Mouse (Mus musculus) gastrocnemius, postnatal 4 days (tissue): Measurements from ENCODE around the gene Olfr414. TPM values are rescaled to one million over a fixed set of nuclear protein-coding genes. Genes with fewer than 3 reads are reported as not detected.

Experiments used
- DNase-seq, 2 experiments: peaks; one replicate each; pipeline ENCODE4 v3.0.0; 2021 to 2022; ENCODE audit warnings: low spot score in 2 of 2, mixed read lengths in 2 of 2
- long read RNA-seq, 2 experiments: library from polyadenylated mRNA; stranded (forward); transcript quantifications; one replicate each; pipeline ENCODE4 v2.0.0; 2021
- total RNA-seq, 2 experiments: library from RNA; stranded (reverse); gene quantifications; 2 replicates each; pipeline ENCODE4 v1.2.3; 2021

The Olfr414 gene
- not detected for total RNA-seq
- long read RNA-seq, experiment 1 = 0 reads
- long read RNA-seq, experiment 2 = 0 reads

DNA sequence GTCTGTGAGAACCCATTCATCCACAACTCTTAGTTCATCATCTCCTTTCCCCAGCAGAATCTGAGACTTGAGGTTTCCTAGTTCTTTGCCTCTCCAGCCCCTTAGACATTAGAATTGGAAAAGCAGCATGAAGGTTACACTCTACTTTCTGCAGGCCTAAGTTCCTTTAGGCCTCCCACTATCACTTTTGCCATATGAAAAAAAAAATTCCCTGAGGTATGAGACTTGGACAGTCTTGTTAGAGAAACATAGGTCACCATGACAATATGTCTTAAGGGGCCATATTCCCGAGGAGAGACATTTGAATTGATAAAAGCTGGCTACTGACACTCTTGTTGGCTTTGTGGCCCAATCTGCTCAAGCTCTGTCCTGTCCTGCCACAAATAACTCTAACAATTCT lies at the start of gene Olfr414:
TSS of gene Olfr414 (plus strand) at position 301 of the 400 bp plus-strand sequence.
- no peak for DNase-seq

DNA sequence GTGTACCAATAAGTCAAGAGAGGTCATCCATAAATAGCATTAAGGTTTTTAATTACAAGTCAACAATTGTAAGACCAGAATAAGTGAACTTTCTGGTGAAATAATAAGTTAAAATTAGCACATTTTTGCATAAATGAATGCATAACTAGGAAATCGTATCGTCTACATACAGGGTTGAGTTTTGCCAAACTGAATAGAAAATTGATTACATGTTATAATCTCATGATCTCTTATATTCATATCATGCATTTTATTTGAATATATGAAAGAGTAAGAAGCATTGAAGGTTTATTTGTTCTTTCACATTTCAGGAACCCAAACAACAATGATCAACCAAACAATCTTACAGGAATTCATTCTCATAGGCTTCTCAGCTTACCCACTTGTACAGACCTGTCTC lies 33.1 kb upstream of the Olfr414 start, which contains the start of gene Olfr248:
TSS of gene Olfr248 (plus strand) at position 301 of the 400 bp plus-strand sequence.
- DNase-seq = no peak

DNA sequence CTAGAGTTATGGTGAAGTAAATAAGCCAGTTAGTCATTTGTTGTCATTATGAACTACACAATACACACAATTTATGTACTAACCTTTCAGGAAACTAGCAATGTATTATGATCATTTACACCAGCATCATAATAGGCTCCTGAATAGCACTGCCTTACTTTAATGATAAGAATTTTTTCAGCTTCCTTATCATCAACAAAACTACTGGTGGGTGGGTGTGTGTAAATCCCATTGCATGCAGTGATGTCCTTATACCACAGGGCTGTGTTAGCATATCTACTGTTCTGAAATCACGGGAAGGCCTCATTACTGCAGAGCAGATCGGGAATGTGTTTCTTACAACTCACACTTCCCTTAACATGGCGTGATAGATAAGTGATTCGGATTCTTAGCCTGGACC lies 905 bp upstream of the Olfr414 start:
- DNase-seq = no peak

DNA sequence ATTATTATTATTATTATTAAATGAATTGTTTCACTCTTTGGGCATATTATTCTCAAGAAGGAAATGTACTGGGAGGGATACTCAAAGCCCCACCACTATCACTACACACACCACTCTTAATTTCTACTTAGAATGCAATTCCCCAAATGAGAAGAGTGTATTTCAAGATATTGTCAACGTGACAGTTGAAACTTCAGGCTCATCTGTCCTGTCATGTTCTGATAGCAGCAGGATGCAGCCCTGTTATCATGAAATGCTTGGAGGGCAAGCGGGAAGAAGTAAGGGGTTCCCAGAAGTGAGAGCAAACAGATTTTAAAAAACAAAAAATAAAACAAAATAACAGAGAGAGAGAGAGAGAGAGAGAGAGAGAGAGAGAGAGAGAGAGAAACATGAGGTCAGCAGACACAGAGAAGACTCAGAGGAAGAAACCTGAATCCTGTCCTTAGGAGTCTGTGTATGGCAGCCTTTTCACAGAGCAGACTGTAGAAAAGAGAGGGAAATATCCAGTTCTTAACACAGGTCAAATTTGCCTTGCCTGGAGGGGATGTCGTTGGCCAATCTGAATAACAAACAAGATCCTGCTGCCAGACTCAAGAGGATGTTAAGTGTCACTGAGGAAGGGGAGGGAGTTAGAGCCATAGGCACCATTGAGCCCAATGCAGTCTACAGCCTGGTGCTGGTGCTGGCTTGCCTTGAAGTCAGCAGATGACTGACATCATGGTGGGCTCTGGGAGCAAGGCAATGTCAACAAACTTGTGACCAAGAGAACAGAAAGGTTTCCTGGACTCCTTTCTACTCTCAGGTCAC lies 2.5 kb downstream of the Olfr414 start:
- no peak for DNase-seq

DNA sequence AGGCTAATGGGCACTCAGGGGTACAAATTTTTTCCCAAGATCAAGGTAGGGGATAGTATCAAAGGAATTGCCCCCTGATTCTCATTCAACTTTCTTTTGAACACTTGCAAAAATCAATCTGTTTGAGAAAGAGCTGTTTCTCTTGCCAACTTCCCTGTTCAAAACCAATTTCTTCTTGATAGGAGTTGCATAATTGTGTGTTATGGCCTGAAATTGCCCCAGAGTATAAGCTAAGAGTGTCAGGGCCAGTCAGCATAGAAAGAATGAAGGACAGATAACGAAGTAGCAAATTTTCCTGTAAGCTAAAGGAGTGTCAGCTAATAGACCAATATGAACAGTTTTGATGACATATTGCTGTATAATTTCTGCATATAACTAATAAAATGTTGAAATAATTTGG lies 3.5 kb downstream of the Olfr414 start:
- no peak for DNase-seq

DNA sequence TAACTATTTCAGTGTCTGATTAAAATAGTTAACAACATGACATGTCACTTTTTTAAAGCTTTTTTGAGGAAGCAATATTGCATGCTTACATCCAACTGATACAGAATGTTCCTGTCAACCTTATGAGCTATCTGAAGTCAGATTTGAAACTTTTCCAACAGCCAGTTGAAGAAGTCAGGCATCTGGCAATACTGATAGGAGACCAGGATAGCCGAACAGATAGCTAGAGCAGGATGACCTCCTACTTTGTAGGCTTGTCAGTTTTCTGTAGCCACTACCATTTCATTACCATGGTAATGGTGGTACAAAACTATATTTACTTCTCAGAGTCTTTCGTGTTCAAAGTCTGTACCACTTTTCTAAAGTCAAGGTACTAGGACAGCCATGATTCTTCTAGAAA lies 4.5 kb downstream of the Olfr414 start:
- DNase-seq = no peak

DNA sequence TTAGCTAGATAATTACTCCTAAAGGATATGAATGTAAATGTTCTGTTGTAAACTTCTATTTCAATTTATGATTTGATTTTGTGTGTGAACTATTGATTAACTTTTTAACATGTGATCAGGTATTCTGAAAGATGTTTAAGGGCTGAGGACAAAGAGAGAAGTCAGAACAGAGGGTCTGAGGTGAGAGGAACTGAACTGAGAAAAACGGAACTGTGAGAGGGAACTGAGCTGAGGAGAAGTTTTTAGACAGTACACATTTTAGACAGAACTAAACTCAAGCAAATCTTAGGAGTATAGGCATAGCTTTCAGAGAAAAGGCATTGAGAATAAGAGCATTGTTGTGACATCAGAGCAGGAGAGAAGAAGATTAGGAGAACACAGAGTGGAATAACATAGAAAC lies 10.3 kb downstream of the Olfr414 start:
- DNase-seq = no peak

DNA sequence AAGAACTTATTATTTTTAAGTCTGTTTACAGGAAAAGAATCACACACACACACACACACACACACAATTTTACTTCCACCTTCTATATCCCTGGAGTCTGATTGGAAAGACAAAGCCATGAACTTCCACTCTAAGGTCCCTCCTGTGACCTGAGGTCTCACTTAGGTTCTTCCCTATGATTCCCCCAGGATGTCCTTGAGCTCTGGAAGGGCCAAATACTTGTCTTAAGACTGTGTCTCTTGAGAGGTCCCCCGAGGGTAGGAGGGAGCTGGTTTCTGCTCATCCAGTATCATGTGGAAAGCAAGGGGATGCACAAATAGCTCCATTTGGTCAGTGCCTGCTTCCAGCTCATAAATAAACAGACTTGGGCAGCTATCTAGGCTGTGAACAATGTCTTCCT lies 17.9 kb downstream of the Olfr414 start, which contains the start of gene Olfr220:
TSS of gene Olfr220 (plus strand) at position 301 of the 400 bp plus-strand sequence.
- DNase-seq = no peak

DNA sequence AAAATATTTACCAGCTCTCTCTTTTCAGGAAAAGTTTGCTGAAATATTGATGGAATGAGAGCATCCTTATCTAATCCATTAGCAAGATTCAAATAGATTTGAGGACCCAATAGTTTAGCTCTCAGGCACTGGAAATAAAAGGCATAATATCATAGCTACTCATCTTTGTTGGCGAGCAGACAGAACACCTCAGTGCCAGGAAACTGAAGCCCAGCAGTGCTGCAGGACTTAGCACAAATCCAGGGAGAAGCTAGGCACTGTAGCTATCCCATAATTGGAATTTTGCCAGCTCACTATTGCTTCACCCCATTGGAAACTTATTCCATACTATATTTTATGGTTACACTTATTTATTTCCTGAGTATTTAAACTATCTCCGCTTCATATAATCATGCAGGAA lies 31.2 kb downstream of the Olfr414 start:
- no peak for DNase-seq

DNA sequence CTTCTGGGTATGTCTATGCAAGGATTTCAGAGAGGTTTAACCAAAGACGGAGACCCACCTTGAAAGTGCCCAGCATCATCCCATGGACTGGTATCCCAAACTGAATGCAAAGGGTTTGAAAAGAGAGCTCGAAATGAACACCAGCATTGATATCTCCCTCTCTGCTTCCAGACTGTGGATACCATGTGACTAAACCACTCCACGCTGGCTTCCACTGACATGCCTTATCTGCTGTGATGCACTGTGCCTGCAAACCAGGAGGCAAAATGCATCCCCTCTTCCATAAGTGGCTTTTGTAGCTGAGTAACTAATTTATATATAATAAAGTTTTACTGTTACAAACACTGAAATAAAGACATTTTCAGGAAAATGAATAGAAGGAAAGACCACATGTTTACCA lies 41.5 kb downstream of the Olfr414 start:
- DNase-seq = no peak

DNA sequence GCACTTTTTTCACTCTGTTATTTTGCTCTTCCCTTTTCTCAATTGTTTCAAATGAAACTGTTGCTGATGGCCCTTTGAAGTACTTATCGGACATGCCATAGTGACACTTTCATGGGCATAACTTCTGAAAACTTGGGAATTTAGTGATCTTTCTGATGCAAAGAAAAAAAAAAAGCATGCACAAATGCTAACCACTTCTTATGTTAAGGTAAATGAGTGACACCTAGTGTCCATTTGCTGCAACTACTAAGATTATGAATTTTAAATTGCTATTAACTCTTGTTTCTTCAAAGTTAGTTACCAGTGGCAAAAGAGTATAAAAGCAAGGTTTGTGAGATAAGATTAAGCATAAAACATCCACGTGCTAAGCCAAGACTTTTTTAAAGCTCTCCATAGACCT lies 42.4 kb downstream of the Olfr414 start:
- no peak for DNase-seq

DNA sequence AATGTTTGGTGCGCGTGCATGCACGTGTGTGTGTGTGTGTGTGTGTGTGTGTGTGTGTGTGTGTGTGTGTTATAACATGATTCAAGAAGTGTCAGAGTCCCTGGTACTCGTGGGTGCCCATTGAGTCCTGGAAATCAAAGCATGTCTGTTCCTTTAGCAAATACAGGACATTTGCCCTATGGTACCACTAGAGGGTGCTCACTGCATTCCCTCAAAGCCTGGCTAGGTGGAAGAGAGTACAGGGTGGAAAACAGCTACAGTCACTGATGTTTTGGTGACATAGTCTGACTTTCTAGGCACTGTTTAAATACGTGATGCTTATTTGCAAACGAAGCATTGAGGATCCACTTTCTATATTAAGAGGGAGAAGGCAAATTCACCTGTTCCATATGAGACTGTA lies 45.9 kb downstream of the Olfr414 start:
- no peak for DNase-seq

DNA sequence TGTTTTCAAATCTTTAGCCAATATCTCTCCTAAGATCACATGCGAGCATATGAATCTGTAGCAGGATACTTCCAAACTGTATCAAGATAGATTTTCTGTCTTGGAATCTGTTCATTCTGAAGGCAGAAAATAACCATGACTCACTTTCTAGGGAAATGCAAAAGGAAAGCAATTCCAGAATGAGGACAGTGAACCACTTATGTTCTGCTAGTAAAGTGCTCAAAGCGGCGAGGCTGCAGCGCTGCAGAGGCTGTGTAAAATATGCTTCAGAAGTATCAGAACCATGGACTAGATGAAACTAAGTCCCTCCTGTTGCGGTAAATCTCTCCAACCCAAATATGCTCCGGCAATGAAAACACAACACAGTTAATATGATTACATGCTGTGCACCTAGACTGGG lies 58.7 kb downstream of the Olfr414 start:
- DNase-seq = no peak

Other genes with a start within 250 kb of the Olfr414 start
- not detected for gene Olfr419, start 172.0 kb upstream of the Olfr414 start, total RNA-seq
- not detected for gene Mptx1, start 93.5 kb upstream of the Olfr414 start, total RNA-seq
- gene Olfr417, start 58.9 kb upstream of the Olfr414 start, total RNA-seq = not detected
- gene Olfr248, start 33.0 kb upstream of the Olfr414 start, total RNA-seq = not detected
- gene Olfr220, start 18.0 kb downstream of the Olfr414 start, total RNA-seq = not detected
- 1 to 10 TPM; 1.9 TPM for gene Fmn2, start 77.8 kb downstream of the Olfr414 start, total RNA-seq